Mouse (Mus musculus): Measurements from ENCODE around the gene Rab37.

Rab37 gene

DNA sequence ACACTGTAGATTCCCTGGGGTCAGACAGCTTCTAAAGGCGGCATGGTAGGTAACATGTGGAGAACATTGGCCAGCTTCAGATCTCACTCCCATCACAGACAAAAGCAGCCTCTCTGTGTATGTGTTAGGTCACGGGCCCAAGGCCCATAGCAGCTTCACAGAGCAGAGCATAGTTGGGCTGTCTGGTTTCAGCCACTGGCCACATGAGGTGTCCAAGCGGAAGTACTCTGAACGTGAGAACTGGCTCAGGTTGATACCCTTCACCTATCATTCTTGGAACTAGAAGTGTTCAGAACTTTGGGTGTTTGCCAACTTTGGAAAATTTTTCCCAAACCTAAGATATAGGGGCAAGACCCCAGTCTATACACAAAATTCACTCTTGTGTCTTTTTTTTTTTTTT, 78.2 kb downstream of the Rab37 start:
- no peak for DNase-seq

GRCm38 (mm10) chr11:115171125-115171524, 79.9 kb downstream of the Rab37 start:
- no peak for DNase-seq

DNA sequence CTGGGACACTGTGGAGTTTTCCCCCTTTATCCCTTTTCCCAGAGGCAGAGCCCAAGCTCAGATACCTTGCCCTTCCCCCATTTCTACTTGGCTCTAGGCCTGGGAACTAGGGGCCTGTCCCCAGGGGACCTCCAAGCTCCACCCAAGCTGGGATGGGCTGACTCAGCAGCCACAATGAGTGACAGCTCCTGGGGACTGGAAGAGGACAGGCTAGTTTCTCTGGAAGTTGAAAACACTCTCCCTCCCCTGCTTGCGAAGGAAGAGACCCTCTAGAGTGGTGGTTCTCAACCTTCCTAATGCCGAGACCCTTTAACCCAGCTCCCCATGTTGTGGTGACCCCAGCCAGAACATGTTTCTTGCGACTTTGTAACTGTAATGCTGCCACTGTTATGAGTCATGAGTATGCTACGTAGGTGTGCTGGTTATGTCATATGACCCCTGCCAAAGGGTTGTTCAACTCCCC, 81.6 kb downstream of the Rab37 start:
- DNase-seq: peak; percentile 39

- DNase-seq: no peak
Measured at GRCm38 (mm10) chr11:115173549-115174339, 82.5 kb downstream of the Rab37 start.

- DNase-seq: no peak
Measured at GRCm38 (mm10) chr11:115176399-115177190, 85.4 kb downstream of the Rab37 start.

- peak; percentile 37 for DNase-seq
Measured at GRCm38 (mm10) chr11:115177559-115178195, 86.4 kb downstream of the Rab37 start.

DNA sequence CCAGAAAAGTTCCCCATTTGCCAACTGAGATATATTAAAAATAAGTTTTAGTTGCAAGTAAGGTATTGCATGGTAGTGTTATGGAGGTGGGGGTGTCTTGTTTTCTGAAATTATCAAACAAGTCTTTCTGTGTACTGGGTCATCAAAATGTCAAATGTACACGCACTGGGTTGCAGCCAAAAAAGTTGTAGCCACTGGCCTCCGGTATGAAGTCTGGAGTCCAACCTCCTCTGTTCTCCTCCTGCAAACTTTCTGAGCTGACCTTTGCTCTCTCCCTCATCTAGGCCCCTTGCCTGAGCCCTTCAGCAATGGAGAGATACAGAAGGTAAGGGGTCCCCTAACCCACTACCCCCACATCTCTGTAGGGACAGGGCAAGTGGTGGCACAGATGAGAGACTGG, 87.5 kb downstream of the Rab37 start:
- DNase-seq: no peak

GRCm38 (mm10) chr11:115179191-115179590, 88.0 kb downstream of the Rab37 start:
- peak; percentile 56 for DNase-seq

DNA sequence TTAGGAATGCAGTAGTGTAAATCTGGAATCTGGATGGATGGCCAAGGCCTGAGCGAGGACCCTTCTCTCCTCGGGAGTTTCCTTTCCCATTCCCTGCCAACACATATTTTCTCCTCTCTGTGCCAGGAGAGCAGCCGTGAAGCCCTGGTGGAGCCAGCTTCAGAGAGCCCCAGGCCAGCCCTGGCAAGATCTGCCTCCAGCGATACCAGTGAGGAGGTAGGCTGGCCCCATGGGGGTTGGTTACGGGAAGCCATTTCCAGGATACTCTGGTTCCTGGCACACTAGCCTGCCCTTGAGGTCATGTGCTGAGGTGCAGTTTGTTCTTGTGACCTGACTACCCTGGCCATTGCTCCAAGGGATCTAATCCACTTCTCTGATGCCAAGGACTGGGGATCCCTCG, 88.7 kb downstream of the Rab37 start:
- DNase-seq: no peak

DNA sequence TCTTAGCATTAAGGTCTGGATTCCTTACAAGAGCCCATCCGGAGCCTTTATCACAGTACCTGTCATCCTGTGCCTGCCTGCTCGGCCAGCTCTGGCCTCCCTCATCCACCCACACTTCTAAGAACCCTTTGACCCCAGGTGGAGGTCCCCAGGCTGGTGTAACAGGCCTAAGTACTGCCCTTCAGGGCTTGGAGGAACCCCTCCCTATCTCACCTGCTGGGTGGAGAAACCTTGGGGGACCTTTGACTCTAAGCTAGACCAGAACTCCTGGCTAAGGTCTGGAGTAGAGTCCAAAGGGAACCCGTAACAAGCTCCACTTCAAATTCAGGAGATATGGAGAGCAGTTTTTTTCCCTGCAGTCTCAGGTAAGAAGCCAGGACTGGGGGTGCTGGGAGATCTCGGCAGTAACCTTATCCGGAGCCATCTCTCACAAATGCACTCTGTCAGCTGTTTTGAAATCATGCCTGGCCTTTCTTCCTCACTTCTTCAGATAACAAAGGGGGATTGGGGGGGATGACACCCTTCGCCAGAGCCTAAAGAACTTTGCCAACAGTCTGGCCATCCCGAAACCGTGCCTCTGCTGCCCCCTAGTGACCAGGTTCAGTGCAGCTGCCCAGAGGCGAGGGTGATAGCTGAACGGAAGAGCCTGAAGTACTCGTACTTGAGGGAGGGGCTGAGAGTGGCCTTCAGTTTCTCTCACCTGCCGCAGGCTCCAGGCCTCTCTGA, 90.8 kb downstream of the Rab37 start:
- peak; percentile 90 for DNase-seq

- DNase-seq: no peak
Measured at GRCm38 (mm10) chr11:115184973-115185372, 93.7 kb downstream of the Rab37 start.

- peak; percentile 100 for DNase-seq
Measured at GRCm38 (mm10) chr11:115187224-115187639, 96.0 kb downstream of the Rab37 start, which contains the start of gene Tmem104. Gene Tmem104, plus strand, starts transcription at chr11:115187487.

GRCm38 (mm10) chr11:115187693-115188092, 96.5 kb downstream of the Rab37 start, which contains the start of gene Nat9:
Gene Nat9, minus strand, starts transcription at chr11:115187859.
- no peak for DNase-seq

DNA sequence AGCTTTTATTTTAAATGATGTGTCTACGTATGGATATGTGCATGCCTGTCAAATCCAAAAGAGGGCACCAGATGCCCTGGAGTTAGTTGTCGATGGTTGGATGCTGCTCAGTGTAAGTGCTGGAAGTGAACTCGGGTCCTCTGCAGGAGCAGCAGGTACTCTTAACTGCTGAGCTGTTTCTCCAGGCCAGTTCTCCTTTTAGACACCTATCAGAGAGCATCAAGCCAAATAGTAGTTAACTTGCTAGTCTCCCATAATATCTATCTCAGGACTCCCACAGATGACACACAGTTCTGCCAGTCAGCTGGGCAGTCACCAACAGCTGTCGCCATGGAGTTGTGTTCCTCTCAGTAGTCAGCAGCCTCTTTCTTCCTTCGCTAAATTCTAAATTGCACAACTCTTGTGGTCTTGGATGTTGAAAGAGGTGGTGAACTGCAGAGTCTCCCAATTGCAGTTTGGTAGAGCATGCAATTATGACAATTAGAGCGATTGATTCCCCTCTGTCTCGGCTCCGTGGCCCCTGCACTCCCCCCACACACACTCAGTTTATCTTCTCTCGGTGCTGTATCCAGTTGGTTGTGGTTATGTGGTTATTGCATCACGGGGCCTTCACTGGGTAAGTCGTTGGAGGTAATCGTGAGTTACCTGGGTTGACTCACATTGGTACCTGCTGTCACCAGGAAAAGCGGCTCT, 97.5 kb downstream of the Rab37 start:
- DNase-seq: no peak

DNA sequence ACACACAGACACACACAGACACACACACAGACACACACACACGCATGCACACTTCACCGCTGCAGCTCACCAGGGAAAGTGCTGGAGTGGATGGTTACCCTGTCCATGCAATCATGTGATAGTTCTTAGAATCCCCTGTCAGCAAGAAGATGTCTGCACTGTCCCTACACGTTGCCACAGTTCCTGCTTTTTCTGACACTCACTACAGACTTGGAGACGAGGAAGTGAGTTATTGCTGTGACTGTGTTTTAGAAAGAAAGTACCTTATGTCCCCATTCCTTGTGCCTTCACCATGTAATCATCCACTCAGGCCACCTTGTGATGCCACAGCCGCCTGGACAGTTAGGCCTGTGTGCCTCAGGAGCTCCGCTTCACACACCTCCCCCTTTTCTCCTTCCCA, 98.1 kb downstream of the Rab37 start:
- no peak for DNase-seq

- DNase-seq: peak; percentile 30
Measured at GRCm38 (mm10) chr11:115192180-115192579, 100.9 kb downstream of the Rab37 start.

- no peak for DNase-seq
Measured at GRCm38 (mm10) chr11:115194693-115195092, 103.5 kb downstream of the Rab37 start.

DNA sequence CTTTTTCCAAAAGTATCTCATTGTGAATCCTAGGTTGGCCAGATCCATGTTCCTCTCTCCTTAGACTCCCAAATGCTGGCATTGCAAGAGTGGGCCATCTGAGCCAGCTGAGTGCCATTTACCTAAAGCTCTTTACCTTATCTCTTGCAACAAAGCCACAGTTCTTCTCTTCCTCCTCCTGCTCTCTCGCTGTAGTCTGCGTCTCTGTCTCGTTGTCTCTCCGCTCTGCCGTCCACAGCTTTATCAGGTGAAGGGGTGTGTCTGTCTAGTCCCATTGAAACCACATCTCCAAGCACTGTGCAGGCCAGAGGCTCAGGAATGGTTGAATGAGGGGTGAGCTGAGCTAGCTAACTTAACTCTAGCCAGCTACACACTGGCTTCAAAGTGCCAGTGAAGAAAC, 104.7 kb downstream of the Rab37 start:
- no peak for DNase-seq

- DNase-seq: no peak
Measured at GRCm38 (mm10) chr11:115197558-115197957, 106.3 kb downstream of the Rab37 start.

- no peak for DNase-seq
Measured at GRCm38 (mm10) chr11:115198932-115199384, 107.7 kb downstream of the Rab37 start.

GRCm38 (mm10) chr11:115200520-115200919, 109.3 kb downstream of the Rab37 start:
- DNase-seq: no peak

DNA sequence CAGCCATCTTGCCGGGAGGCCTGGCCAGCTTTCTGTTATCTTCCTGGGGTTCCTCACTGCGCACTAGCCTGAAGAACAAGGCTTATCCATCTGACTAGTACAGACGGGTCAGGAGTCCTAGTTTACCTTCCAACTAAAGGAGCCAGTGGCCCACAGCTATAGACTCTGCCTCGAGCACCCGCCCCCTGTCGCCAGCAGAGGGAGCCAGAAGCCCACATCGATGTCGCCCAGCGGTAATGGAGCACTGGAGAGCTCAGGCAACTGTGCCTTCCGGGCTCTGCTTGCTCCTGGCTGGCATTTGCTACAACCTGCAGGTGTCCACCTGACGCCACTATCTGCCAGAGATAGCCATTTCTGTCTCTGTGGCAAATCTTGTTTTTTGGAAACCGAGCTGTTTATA, 111.1 kb downstream of the Rab37 start:
- DNase-seq: peak; percentile 86

Data from right cerebral cortex, postnatal 4 days (tissue).